Mouse (Mus musculus) urinary bladder, postnatal 36 days (tissue): Measurements from ENCODE around the gene Ube2e1.

Experiments
- DNase-seq, 2 experiments: peaks; one replicate each; pipeline ENCODE4 v3.0.0; 2022; ENCODE audit warnings: low spot score in 2 of 2, mixed read lengths in 1 of 2

The Ube2e1 gene

GRCm38 (mm10) chr14:18331693-18332131 lies at the start of gene Ube2e1:
TSS of gene Ube2e1 (minus strand) at chr14:18331859.
- peak; percentile 58 to 69 for DNase-seq

- DNase-seq, result no peak
Measured at GRCm38 (mm10) chr14:18379841-18380240, 48.2 kb upstream of the Ube2e1 start.

DNA sequence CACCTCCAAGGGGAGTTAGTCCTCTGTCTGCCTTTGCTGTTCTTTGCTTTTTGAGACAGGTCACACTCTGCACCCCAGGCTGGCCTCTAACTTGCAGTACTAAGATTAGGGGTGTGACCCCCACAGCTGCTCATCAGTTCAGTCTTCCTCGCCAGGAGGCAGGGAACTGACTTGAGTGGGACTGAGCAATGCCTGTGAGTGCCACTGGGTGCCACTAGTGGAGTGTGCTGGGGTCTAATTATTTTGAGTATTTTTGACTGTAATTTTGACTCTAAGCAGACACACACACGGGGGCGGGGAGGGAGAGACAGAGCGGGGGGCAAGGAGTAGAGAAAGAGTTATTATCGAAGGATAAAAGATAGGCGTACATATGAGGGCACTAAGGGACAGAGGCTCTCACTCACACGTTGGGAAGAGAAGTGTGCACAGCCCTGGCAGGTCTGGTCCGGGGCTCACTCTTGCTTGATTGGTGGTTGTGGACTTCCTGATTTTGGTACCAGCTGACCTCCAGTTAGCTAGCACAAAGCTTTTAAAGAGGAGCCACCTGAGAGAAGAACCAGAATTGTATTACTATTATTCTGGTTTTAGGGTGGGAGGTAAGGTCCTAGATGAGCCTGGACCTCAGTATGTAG lies 46.4 kb upstream of the Ube2e1 start:
- no peak for DNase-seq

DNA sequence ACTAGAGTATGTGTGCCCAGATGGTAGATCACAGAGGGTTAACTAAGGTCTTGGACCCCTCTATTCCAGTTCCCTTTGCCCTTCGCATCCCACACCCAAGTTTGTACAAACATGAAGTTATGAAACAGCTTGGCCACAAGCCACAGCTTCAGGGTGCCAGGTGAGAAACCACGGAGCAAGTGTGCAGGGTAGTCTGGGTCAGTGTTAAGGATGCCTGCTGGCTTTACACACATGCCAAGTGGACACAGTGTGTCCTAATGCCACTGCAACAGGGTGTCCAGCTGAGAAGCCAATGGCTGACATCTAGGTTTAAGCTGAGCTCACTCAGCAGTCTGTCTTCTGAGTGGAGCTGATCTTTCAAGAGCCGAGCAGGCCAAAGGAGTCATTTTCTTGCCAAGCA lies 44.5 kb upstream of the Ube2e1 start:
- peak; percentile 50 to 69 for DNase-seq

DNA sequence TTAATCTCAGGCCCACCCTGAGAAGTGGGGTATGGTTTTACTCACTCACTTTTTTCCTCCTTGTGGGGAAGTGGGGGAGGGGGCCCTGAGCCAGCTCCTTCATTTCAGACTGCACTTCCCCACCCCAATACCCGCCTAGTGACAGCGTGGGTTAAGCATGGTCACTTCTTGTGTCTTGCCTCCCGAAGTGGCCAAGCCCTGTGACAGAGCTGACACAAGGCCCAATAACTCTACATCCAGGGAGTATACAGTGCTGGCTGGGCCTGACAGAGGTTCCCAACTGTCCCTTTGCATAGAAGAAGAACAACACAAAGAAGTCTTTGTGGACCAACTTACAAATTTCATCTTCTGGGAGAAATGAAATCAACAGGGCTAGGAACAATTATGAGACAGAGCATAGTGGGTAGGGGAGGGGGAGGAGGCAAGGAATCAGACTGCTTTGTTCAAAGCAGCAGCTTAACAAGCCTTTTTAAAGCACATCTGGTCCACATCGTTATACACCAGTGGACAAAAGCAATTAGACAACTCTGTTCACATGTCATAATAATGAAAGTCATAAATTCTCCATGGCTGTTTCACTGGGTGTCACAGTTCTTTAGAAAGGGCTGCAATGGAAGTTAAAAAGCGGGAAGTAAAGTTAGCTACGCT lies 42.2 kb upstream of the Ube2e1 start:
- DNase-seq, result no peak

DNA sequence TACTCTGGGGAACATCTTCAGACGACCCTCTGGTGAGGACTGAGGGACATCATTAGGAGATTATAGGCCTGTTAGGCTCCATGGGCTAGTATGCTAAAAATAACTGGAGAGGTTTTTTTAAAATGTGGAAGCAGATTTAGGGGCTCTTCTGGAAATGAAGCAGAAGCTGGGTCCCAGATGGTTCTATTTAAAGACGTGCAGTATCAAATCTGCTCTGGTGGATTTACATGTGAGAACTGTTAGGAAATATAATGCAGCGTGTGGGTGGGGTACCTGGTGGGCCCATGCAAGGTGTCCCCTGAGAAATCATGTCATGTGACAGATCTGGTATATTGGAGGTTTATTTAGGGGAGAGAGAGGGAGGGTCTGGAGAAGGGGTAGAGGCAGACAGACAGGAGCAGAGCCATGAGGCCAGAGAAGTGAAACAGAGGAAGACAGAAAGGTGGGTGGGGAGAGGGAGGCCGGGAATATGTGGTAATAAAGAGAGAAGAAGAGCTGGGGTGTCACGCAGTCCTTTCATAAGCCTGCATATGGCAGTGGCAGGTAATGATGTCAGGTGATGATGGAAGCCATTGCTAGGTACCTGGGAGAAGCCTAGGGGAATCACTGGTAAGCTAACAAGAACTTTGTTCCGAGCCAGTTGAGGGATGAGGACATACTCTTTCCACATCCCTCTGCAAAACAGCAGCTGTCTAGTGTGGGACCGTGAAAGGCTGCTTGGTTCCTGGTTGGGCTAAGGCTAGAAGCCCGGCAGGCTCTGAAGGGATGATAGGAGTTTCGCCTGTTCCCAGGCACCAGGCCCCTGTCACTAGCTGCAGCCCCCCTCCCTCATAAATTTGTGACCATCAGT lies 41.3 kb upstream of the Ube2e1 start:
- no peak for DNase-seq

- no peak for DNase-seq
Measured at GRCm38 (mm10) chr14:18369031-18369430, 37.4 kb upstream of the Ube2e1 start.

DNA sequence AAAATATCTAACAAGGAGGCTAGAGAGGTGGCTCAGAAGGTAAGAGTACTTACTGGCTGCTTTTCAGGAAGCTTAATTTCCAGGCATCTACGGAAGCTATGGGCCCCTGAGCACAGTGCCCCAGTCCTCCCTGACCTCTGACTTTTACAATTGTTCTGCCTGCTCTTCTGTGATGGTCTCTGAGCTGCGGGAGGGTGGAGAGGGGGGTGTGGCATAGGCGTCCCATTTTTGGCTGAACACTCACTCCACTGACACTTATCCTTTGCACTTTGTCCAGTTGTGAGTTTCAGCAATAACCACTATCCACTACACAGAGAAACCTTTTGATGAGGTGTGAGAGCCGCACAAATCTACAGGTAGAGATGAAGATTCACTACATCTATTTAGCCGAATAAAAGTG lies 35.4 kb upstream of the Ube2e1 start:
- DNase-seq, result no peak

DNA sequence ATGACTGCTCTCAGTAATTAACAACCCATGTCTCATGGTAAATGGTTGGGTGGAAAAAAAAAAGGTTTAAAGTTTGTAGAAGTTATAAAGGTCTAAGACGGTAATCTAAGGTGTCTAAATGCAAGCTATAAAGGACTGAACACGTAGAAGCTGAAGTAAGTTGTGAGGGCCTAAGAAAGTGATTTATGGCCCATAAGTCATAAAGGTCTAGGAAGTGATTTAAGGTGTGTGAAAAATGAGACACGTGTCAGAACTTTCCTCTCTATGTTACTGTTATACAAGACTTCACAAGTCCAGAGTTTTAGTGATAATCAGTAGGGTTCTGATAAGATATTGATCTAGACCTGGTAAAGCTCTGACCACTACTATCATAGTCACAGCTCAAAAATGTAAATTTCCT lies 32.7 kb upstream of the Ube2e1 start:
- no peak for DNase-seq

GRCm38 (mm10) chr14:18356442-18356841 lies 24.8 kb upstream of the Ube2e1 start:
- DNase-seq, result no peak

- DNase-seq, result no peak
Measured at GRCm38 (mm10) chr14:18355514-18356190, 24.0 kb upstream of the Ube2e1 start.

GRCm38 (mm10) chr14:18353525-18353924 lies 21.9 kb upstream of the Ube2e1 start:
- no peak for DNase-seq

- no peak for DNase-seq
Measured at GRCm38 (mm10) chr14:18352934-18353333, 21.3 kb upstream of the Ube2e1 start.

- DNase-seq, result no peak
Measured at GRCm38 (mm10) chr14:18350680-18351079, 19.0 kb upstream of the Ube2e1 start.

DNA sequence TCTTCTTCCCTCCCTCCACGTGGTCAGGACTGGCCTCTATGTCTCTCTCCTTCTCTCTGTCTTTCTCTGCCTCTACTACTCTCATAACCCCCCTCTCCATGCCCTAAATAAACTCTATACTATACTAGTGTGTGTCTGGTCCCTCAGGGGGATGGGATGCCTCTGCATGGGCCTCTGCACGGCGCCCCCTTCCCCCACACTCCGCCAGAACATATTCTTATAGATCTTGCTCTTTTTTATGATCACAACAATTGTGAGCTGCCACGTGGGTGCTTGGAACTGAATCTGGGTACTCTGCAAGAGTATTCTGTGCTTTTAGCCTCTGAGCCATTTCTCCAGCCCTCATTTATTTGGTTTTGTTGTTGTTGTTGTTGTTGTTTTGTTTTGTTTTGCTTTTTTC lies 18.2 kb upstream of the Ube2e1 start:
- DNase-seq, result no peak

DNA sequence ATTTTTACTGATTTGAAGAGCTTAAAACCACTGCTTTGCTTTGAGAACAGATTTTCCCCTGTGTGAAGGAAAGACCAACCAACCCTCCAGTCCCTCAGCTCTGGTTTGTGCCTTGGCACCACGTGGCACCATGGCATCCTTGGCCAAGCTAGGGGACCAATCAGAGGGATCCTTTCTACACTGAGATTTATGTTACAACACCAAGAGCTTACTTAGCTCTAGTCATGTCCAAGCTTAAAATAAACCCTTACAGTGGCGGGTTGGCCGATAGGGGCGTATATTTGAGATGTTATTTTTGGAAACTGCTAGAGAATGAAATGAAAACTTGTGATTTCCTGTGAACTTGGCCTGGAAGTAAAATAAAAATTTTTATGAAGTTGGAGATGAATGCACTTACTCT lies 11.9 kb upstream of the Ube2e1 start:
- no peak for DNase-seq

DNA sequence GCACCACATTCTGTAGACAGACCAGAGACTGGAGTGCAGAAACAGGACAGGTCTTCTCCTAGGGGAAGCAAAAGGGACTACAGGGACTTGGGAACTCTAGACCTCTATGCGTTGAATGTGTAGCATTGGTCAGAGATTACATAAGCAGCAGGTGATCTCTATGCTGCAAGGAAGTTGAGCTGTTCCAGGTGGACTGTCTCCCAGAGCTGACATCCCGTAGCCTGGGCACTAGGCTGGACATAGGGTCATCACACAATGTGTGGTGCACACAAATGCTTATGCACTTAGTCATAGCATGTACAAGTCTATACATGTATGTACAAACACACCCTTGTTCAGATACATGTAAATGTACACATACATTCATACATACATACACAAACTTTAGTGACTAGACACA lies 11.1 kb upstream of the Ube2e1 start:
- no peak for DNase-seq

DNA sequence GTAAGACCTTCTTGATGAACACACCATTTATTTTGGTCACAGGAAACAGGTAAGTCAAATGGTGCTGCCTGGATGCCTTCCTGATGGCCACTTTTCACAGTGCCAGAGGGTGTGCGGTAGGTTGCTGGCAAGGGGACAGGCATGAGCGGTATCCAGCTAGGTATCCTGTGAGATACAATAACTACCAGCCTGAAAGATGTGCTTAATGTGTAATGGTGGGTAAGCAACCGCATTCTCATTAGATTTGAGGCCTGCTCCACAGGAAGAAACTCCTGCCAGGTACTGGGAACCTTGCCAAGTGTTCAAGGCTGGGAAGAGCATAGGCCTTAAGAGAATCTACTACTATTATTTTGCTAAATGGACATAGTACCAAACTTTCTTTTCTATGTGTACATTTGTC lies 9.4 kb upstream of the Ube2e1 start:
- DNase-seq, result no peak

- no peak for DNase-seq
Measured at GRCm38 (mm10) chr14:18336106-18336505, 4.4 kb upstream of the Ube2e1 start.

DNA sequence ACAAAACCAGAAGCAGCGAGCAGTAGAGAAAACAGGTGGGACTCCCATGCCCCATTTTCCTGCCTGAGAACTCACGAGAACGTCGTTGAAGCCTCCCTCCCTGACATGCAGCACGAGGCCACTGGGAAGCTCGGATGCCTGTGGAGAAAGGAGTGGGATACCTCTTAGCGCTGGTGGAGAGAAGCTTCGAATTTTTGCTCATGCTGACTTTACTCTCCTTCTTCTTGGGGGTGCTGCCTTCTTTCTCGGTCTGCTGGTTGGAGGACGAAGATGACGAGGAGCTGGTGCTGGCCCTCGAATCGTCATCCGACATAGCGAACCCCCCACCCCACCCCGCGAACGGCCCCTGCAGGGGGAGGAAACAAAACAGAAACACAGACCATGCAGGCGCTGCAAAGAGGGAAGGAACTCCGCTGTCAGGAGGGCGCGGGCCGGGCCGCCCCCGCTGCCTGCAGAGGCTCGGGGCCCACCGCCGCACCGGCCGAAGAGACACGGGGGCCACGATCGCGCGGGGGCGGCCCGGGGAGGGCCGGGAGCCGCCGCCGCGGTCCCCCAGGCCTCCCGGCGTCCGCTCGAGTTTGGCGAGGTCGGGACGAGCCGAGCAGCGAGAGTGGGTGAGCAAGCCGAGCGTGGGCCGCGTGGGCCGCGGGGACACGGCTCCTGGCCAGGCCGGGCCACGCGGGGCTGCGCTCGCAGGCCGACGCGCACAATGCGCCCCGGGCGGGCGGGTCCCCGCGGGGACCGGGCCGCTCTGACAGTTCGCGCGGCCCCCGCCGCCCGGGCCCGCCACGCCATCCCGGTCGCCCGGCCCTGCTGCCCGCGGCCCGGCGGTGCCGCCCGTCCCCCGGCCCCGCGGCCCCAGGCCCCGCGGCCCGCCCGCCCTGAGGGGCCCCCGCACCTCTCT lies 618 bp downstream of the Ube2e1 start:
- peak; percentile 10 for DNase-seq
